Mouse (Mus musculus) forebrain, embryonic 10.5 days (tissue): ENCODE measurements at regions not wholly inside any gene's neighbourhood (a gene's known extent, or its start where the extent isn't known, plus 50 kb on each side); places are given as distances from the start of the nearest gene placed in this dataset.
"Not testable (repeated sequence)": the region's sequence is repeated elsewhere in the genome, so short reads cannot be mapped to it uniquely, and the experiment has no call there.

Experiments used
- DNase-seq: peaks from one replicate; pipeline ENCODE4 v3.0.0-alpha.2; 2017; ENCODE audit warnings: low spot score; ENCODE audit errors: extremely low spot score
- H3K27ac ChIP-seq: fragments of 300-500 bp; sonication (generic); 2 replicates; pipeline ENCODE4 v1.5.1; 2016; ENCODE audit warnings: mild to moderate bottlenecking
- H3K27me3 ChIP-seq: fragments of 300-500 bp; sonication (generic); 2 replicates; pipeline ENCODE4 v1.6.1; 2016; ENCODE audit warnings: mild to moderate bottlenecking; ENCODE audit not compliant: poor library complexity, severe bottlenecking
- H3K36me3 ChIP-seq: fragments of 300-500 bp; sonication (generic); replicated peaks from 2 replicates; pipeline ENCODE4 v1.6.1; 2016; ENCODE audit warnings: mild to moderate bottlenecking, moderate library complexity
- H3K4me1 ChIP-seq: fragments of 300-500 bp; sonication (generic); 2 replicates; pipeline ENCODE4 v1.6.1; 2016
- H3K4me3 ChIP-seq: fragments of 300-500 bp; sonication (generic); 2 replicates; pipeline ENCODE4 v1.5.1; 2016; ENCODE audit warnings: mild to moderate bottlenecking, moderate library complexity
- H3K9me3 ChIP-seq: fragments of 300-500 bp; sonication (generic); 2 replicates; pipeline ENCODE4 v1.6.1; 2016; ENCODE audit warnings: mild to moderate bottlenecking, moderate library complexity
- WGBS: fragments of 180-500 bp; shearing (Covaris S2); methylation state at CpG from one replicate; pipeline ENCODE4 v1.1.7; 2016; 5-methylcytosine and 5-hydroxymethylcytosine counted together

GRCm38 (mm10) chr10:57160546-57160945 is 325.6 kb upstream of the Hsf2 start:
- Histone ChIP-seq H3K4me1 (no peaks in the 10 kb centered on the region), H3K9me3 (no peaks in the 10 kb centered on the region), H3K4me3 (no peak overlapping the region), H3K36me3 (no peaks in the 10 kb centered on the region), H3K27ac (no peak overlapping the region), H3K27me3 (no peaks in the 10 kb centered on the region)
- DNase-seq = no peak

- WGBS = 89% methylated on average over 5 of the region's 5 CpGs
- no peak for DNase-seq
- H3K4me1 ChIP-seq = no peaks in the 10 kb centered on the region
- no peak overlapping the region for H3K4me3 ChIP-seq
- no peak overlapping the region for H3K27ac ChIP-seq
- no peaks in the 10 kb centered on the region for H3K9me3 ChIP-seq
- H3K36me3 ChIP-seq = no peaks in the 10 kb centered on the region
- H3K27me3 ChIP-seq = no peaks in the 10 kb centered on the region
Observed at GRCm38 (mm10) chr10:57163359-57163758, 322.8 kb upstream of the Hsf2 start.

- Histone ChIP-seq H3K27me3 (no peaks in the 10 kb centered on the region), H3K36me3 (no peaks in the 10 kb centered on the region), H3K27ac (no peak overlapping the region), H3K9me3 (no peaks in the 10 kb centered on the region), H3K4me1 (no peaks in the 10 kb centered on the region), H3K4me3 (no peak overlapping the region)
- WGBS = 84% methylated on average over 1 of the region's 1 CpGs
- DNase-seq = no peak
Observed at GRCm38 (mm10) chr10:57183560-57183959, 302.6 kb upstream of the Hsf2 start.

GRCm38 (mm10) chr10:57210701-57211100 is 275.5 kb upstream of the Hsf2 start:
- Histone ChIP-seq H3K4me1 (no peaks in the 10 kb centered on the region), H3K4me3 (no peak overlapping the region), H3K36me3 (no peaks in the 10 kb centered on the region), H3K9me3 (no peaks in the 10 kb centered on the region), H3K27ac (no peak overlapping the region), H3K27me3 (no peaks in the 10 kb centered on the region)
- no peak for DNase-seq

- Histone ChIP-seq H3K9me3 (no peaks in the 10 kb centered on the region), H3K27ac (no peak overlapping the region), H3K4me1 (no peaks in the 10 kb centered on the region), H3K4me3 (no peak overlapping the region), H3K27me3 (no peaks in the 10 kb centered on the region), H3K36me3 (no peaks in the 10 kb centered on the region)
- WGBS = 80% methylated on average over 3 of the region's 3 CpGs
- DNase-seq = no peak
Observed at GRCm38 (mm10) chr10:57231117-57231516, 255.1 kb upstream of the Hsf2 start.

GRCm38 (mm10) chr10:57281220-57281619 is 205.0 kb upstream of the Hsf2 start:
- WGBS = 29% methylated on average over 1 of the region's 1 CpGs

GRCm38 (mm10) chr10:57282896-57283295 is 203.3 kb upstream of the Hsf2 start:
- WGBS = 87% methylated on average over 5 of the region's 5 CpGs
- no peaks in the 10 kb centered on the region for H3K36me3 ChIP-seq
- H3K27me3 ChIP-seq = no peaks in the 10 kb centered on the region
- no peak overlapping the region for H3K4me3 ChIP-seq
- H3K4me1 ChIP-seq = no peaks in the 10 kb centered on the region
- no peak overlapping the region for H3K27ac ChIP-seq
- no peak for DNase-seq
- no peaks in the 10 kb centered on the region for H3K9me3 ChIP-seq

More at GRCm38 (mm10) chr10:57281220-57281619, 205.0 kb upstream of the Hsf2 start:
- Histone ChIP-seq H3K27ac (no peak overlapping the region), H3K9me3 (no peaks in the 10 kb centered on the region), H3K4me3 (no peak overlapping the region), H3K27me3 (no peaks in the 10 kb centered on the region), H3K36me3 (no peaks in the 10 kb centered on the region), H3K4me1 (no peaks in the 10 kb centered on the region)
- DNase-seq = no peak

- WGBS = 93% methylated on average over 10 of the region's 10 CpGs
- Histone ChIP-seq H3K27me3 (no peaks in the 10 kb centered on the region), H3K9me3 (no peaks in the 10 kb centered on the region; the same call in 1 of the 2 replicates), H3K4me3 (no peak overlapping the region), H3K4me1 (no peaks in the 10 kb centered on the region), H3K27ac (no peak overlapping the region), H3K36me3 (no peaks in the 10 kb centered on the region)
- DNase-seq = no peak
Observed at GRCm38 (mm10) chr10:57291596-57291995, 194.6 kb upstream of the Hsf2 start.

- Histone ChIP-seq H3K27ac (no peak overlapping the region), H3K27me3 (no peaks in the 10 kb centered on the region)
Observed at GRCm38 (mm10) chr10:57313799-57314198, 172.4 kb upstream of the Hsf2 start.

GRCm38 (mm10) chr10:57317067-57317466 is 169.1 kb upstream of the Hsf2 start:
- DNase-seq = no peak
- H3K27me3 ChIP-seq = no peaks in the 10 kb centered on the region
- H3K4me1 ChIP-seq = no peaks in the 10 kb centered on the region
- H3K27ac ChIP-seq = no peak overlapping the region
- H3K9me3 ChIP-seq = no peaks in the 10 kb centered on the region
- no peaks in the 10 kb centered on the region for H3K36me3 ChIP-seq
- no peak overlapping the region for H3K4me3 ChIP-seq

More at GRCm38 (mm10) chr10:57313799-57314198, 172.4 kb upstream of the Hsf2 start:
- WGBS = 93% methylated on average over 3 of the region's 3 CpGs
- Histone ChIP-seq H3K4me1 (no peaks in the 10 kb centered on the region), H3K36me3 (no peaks in the 10 kb centered on the region), H3K4me3 (no peak overlapping the region), H3K9me3 (no peaks in the 10 kb centered on the region)
- DNase-seq = no peak

GRCm38 (mm10) chr10:57319171-57319570 is 167.0 kb upstream of the Hsf2 start:
- DNase-seq = no peak
- 60% methylated on average over 2 of the region's 2 CpGs for WGBS

GRCm38 (mm10) chr10:57322717-57323424 is 163.3 kb upstream of the Hsf2 start:
- no peaks in the 10 kb centered on the region for H3K9me3 ChIP-seq
- no peak overlapping the region for H3K27ac ChIP-seq
- WGBS = 86% methylated on average over 2 of the region's 2 CpGs
- no peaks in the 10 kb centered on the region for H3K27me3 ChIP-seq
- no peak for DNase-seq
- H3K36me3 ChIP-seq = no peaks in the 10 kb centered on the region
- H3K4me3 ChIP-seq = no peak overlapping the region
- no peaks in the 10 kb centered on the region for H3K4me1 ChIP-seq

More at GRCm38 (mm10) chr10:57319171-57319570, 167.0 kb upstream of the Hsf2 start:
- Histone ChIP-seq H3K27ac (no peak overlapping the region), H3K4me3 (no peak overlapping the region), H3K9me3 (no peaks in the 10 kb centered on the region), H3K36me3 (no peaks in the 10 kb centered on the region), H3K27me3 (no peaks in the 10 kb centered on the region), H3K4me1 (no peaks in the 10 kb centered on the region)

GRCm38 (mm10) chr10:57324226-57324625 is 162.0 kb upstream of the Hsf2 start:
- no peak for DNase-seq
- 61% methylated on average over 1 of the region's 1 CpGs for WGBS
- no peak overlapping the region for H3K4me3 ChIP-seq
- H3K36me3 ChIP-seq = no peaks in the 10 kb centered on the region
- no peaks in the 10 kb centered on the region for H3K9me3 ChIP-seq
- H3K27ac ChIP-seq = no peak overlapping the region
- no peaks in the 10 kb centered on the region for H3K4me1 ChIP-seq
- H3K27me3 ChIP-seq = no peaks in the 10 kb centered on the region

- H3K27ac ChIP-seq, H3K36me3 ChIP-seq, DNase-seq, H3K4me1 ChIP-seq, H3K9me3 ChIP-seq, H3K27me3 ChIP-seq, H3K4me3 ChIP-seq: not testable (repeated sequence)
- 90% methylated on average over 1 of the region's 1 CpGs for WGBS
Observed at GRCm38 (mm10) chr10:57362781-57363180, 123.4 kb upstream of the Hsf2 start.
